Mouse (Mus musculus) midbrain, embryonic 11.5 days (tissue): ENCODE data around the gene Slc25a51. TPM values are rescaled to one million over a fixed set of nuclear protein-coding genes. Genes with fewer than 3 reads are reported as not detected.
A peak's percentile ranks its signal among the peaks of the same experiment; 100 is the strongest.

Experiments used
- ATAC-seq: fragments of 200-750 bp; cut with Nextera tagmentation; 2 replicates; pipeline ENCODE4 v1.8.0; 2017; ENCODE audit warnings: moderate TSS enrichment, moderate library complexity; ENCODE audit not compliant: low FRiP score
- DNase-seq: peaks from one replicate; pipeline ENCODE4 v3.0.0; 2015; ENCODE audit warnings: low spot score; ENCODE audit errors: missing footprints
- H3K27ac ChIP-seq: fragments of 300-500 bp; sonication (generic); 2 replicates; pipeline ENCODE4 v1.5.1; 2014; ENCODE audit warnings: low read depth, low read length
- H3K27me3 ChIP-seq: fragments of 300-500 bp; sonication (generic); 2 replicates; pipeline ENCODE4 v1.6.1; 2014; ENCODE audit warnings: mild to moderate bottlenecking, low read length, moderate library complexity, mixed read lengths; ENCODE audit not compliant: control insufficient read depth, insufficient read depth
- H3K36me3 ChIP-seq: fragments of 300-500 bp; sonication (generic); 2 replicates; pipeline ENCODE4 v1.6.1; 2014; ENCODE audit warnings: mild to moderate bottlenecking, low read length, moderate library complexity, mixed read lengths; ENCODE audit not compliant: control insufficient read depth, insufficient read depth
- H3K4me1 ChIP-seq: fragments of 300-500 bp; sonication (generic); 2 replicates; pipeline ENCODE4 v1.6.1; 2014; ENCODE audit warnings: low read length; ENCODE audit not compliant: control insufficient read depth, insufficient read depth
- H3K4me2 ChIP-seq: fragments of 300-500 bp; sonication (generic); 2 replicates; pipeline ENCODE4 v1.6.1; 2014; ENCODE audit warnings: mild to moderate bottlenecking, moderate library complexity
- H3K4me3 ChIP-seq: fragments of 300-500 bp; sonication (generic); 2 replicates; pipeline ENCODE4 v1.5.1; 2014; ENCODE audit warnings: low read depth, low read length
- H3K9ac ChIP-seq: fragments of 300-500 bp; sonication (generic); 2 replicates; pipeline ENCODE4 v1.6.1; 2014; ENCODE audit warnings: low read length
- H3K9me3 ChIP-seq: fragments of 300-500 bp; sonication (generic); 2 replicates; pipeline ENCODE4 v1.6.1; 2016; ENCODE audit warnings: low read length; ENCODE audit not compliant: control insufficient read depth
- WGBS: fragments of 180-500 bp; shearing (Covaris S2); extraction: QIAGEN DNeasy Blood & Tissue Kit; methylation state at CpG from one replicate; pipeline ENCODE4 v1.1.7; 2014; 5-methylcytosine and 5-hydroxymethylcytosine counted together
- polyA plus RNA-seq: library from polyadenylated mRNA; unstranded; fragments of >200 nt; fragmentation: Nextera tagmentation; extraction: Ambion mirVana; gene quantifications from 2 replicates; pipeline ENCODE4 v1.2.1, GENCODE M21; 2014

Gene Slc25a51
- polyA plus RNA-seq, 1 experiment from 2014 or later, result 63.4 TPM

DNA sequence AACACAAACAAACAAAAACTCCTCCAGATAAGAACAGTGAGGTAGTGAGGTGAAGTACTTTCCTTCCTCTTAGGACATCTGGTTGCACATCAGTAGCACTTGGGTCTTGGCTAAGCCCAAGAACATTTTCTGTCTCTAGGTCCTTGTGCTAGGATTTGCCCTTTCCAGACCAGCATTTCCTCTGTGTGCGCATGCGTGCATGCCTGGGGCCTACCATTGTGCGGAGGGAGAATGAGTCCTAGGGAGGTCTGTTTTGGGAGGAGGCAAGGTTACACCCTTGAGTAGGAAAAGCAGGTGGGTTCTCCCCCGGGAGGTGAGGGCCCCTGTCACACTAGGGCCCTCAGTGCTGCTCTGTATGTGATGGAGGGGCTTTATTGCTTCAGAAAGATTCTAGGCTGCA lies 10.5 kb upstream of the Slc25a51 start:
- DNase-seq, result no peak
- WGBS, result 77% methylated on average over 4 of the region's 4 CpGs
- no peak overlapping the region for H3K27ac ChIP-seq

GRCm38 (mm10) chr4:45418229-45418950 lies 9.8 kb upstream of the Slc25a51 start:
- Histone ChIP-seq H3K4me1 (no peaks in the 10 kb centered on the region), H3K36me3 (no peaks in the 10 kb centered on the region), H3K27ac (no peak overlapping the region), H3K4me3 (no peak overlapping the region), H3K9ac (no peak overlapping the region), H3K27me3 (no peaks in the 10 kb centered on the region; the same call in none of the 2 replicates), H3K9me3 (no peaks in the 10 kb centered on the region), H3K4me2 (no peak overlapping the region)
- DNase-seq, result peak; percentile 97
- 23% methylated on average over 11 of the region's 11 CpGs for WGBS
- ATAC-seq, result peak; percentile 40

More for the DNA sequence above, 10.5 kb upstream of the Slc25a51 start:
- peaks cover 3% of the 10 kb centered on the region for H3K4me1 ChIP-seq
- H3K27me3 ChIP-seq, result no peaks in the 10 kb centered on the region; the same call in 1 of the 2 replicates
- H3K9me3 ChIP-seq, result no peaks in the 10 kb centered on the region
- no peak overlapping the region for H3K9ac ChIP-seq
- H3K4me2 ChIP-seq, result no peak overlapping the region
- no peaks in the 10 kb centered on the region for H3K36me3 ChIP-seq
- H3K4me3 ChIP-seq, result no peak overlapping the region
- ATAC-seq, result no peak

- H3K27me3 ChIP-seq, result no peaks in the 10 kb centered on the region; the same call in none of the 2 replicates
- 68% methylated on average over 7 of the region's 7 CpGs for WGBS
- no peak overlapping the region for H3K27ac ChIP-seq
- H3K36me3 ChIP-seq, result no peaks in the 10 kb centered on the region
- H3K4me3 ChIP-seq, result no peak overlapping the region
- DNase-seq (no peak), ATAC-seq (no peak)
- no peaks in the 10 kb centered on the region for H3K4me1 ChIP-seq
- no peak overlapping the region for H3K4me2 ChIP-seq
- H3K9ac ChIP-seq, result no peak overlapping the region
- no peaks in the 10 kb centered on the region for H3K9me3 ChIP-seq
Measured at GRCm38 (mm10) chr4:45416314-45416713, 7.7 kb upstream of the Slc25a51 start.

DNA sequence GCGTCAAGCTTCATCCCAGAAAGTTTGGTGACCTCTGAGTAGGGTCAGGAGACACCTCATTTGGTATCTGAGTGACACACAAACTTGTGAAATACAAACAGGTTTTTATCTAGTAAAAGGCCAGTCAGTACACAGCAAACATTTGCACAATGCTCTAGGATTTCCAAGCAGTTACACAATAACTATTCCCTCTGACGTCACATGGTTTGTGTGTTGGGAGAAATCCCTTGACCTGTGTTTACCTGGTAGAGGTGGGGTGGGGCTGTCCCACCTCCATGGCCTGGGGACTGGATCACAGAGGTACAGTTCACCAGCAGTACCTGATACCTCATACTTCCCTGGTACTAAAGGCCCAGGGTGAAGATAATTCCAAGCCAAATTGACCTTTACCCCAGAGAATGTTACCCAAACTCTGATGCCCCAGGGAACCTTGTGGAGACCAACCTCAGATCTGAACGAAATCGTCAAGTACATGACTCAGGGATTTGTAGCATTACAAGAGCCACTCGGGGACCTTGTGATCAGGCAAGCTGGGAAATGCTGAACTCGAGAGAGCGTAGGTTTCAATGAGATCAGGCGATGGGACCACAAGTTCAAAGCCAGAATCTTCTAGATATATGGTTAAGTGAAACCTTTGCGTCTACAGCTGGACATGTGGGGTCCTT lies 5.2 kb upstream of the Slc25a51 start:
- H3K9me3 ChIP-seq, result no peaks in the 10 kb centered on the region
- H3K4me2 ChIP-seq, result no peak overlapping the region
- no peak overlapping the region for H3K9ac ChIP-seq
- no peak overlapping the region for H3K4me3 ChIP-seq
- DNase-seq (no peak), ATAC-seq (no peak)
- WGBS, result 81% methylated on average over 9 of the region's 9 CpGs
- H3K36me3 ChIP-seq, result no peaks in the 10 kb centered on the region
- no peak overlapping the region for H3K27ac ChIP-seq
- H3K4me1 ChIP-seq, result peaks cover 4% of the 10 kb centered on the region; the same call in 1 of the 2 replicates
- H3K27me3 ChIP-seq, result no peaks in the 10 kb centered on the region; the same call in none of the 2 replicates

DNA sequence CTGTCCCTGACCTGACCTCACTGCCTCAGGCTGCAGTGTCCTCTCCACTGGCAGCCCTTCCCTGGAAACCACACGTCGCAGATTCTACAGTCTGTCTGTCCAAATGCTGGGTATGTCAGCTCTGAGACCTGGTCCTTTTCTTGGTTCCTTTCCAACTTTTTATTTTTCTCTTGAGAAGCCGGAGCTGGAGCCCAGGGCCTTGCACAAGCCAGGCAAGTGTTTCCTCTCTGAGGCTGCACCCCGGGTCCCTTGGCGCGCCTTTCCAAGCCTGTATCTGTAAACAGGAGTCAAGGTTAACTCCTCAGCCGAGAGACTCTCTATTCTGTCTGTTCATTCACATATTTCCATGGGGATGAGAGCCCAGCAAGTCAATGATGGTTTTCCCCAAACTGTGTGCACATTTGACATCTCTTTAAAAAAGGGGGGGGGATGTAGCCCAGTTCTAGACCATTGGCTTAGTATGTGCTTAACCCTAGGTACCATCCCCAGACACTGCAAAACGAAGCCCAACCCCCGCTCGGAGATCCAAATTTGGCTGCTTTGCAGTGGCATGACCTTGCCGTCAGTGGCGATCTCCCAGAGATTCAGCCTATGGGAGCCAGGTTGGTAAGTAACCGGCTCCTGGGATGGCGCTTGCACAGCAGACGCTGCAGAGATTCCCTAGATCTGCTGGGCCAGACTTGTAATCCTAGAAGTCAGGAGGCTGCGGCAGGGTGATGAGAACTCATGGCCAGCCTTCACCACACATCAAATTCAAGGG lies 4.0 kb upstream of the Slc25a51 start:
- Histone ChIP-seq H3K4me2 (no peak overlapping the region), H3K4me3 (no peak overlapping the region), H3K27me3 (no peaks in the 10 kb centered on the region; the same call in none of the 2 replicates), H3K27ac (no peak overlapping the region), H3K4me1 (peaks cover 4% of the 10 kb centered on the region; the same call in 1 of the 2 replicates), H3K9ac (no peak overlapping the region), H3K36me3 (no peaks in the 10 kb centered on the region), H3K9me3 (no peaks in the 10 kb centered on the region)
- ATAC-seq, result no peak
- no peak for DNase-seq
- WGBS, result 74% methylated on average over 16 of the region's 16 CpGs

DNA sequence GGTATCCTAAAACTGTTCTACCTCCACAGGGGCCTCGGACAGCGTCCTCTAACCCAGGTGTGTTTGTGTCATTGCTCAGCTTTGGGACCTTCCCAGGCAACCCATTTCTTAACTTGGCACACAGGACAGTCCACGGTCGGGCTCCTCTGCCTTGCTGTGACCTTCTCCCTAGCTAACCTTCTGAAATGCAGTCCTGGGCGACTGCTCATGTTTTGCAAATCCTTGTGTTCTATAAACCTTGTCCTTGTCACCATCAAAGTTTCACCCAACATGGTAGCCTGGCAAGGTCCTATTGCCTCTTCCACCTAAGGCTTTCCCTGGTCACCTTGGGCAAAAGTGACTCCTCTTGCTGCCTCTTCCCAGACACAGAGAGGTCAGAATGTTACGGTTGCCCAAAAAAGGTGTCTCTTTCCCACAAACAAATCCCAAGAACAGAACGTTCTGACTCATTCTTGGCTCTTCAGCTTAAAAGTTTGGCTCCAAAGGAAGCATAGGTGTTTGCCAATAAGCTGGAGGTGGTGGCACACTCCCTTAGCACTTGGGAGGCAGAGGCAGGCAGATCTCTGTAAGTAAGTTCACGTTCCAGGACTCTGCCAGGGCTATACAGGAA lies 2.7 kb upstream of the Slc25a51 start:
- H3K27ac ChIP-seq, result no peak overlapping the region
- H3K36me3 ChIP-seq, result no peaks in the 10 kb centered on the region
- H3K4me3 ChIP-seq, result no peak overlapping the region
- WGBS, result 83% methylated on average over 8 of the region's 8 CpGs
- DNase-seq, result peak; percentile 69
- no peaks in the 10 kb centered on the region for H3K9me3 ChIP-seq
- H3K27me3 ChIP-seq, result no peaks in the 10 kb centered on the region; the same call in none of the 2 replicates
- no peak overlapping the region for H3K4me2 ChIP-seq
- peaks cover 9% of the 10 kb centered on the region; the same call in 1 of the 2 replicates for H3K4me1 ChIP-seq
- no peak for ATAC-seq
- no peak overlapping the region for H3K9ac ChIP-seq

DNA sequence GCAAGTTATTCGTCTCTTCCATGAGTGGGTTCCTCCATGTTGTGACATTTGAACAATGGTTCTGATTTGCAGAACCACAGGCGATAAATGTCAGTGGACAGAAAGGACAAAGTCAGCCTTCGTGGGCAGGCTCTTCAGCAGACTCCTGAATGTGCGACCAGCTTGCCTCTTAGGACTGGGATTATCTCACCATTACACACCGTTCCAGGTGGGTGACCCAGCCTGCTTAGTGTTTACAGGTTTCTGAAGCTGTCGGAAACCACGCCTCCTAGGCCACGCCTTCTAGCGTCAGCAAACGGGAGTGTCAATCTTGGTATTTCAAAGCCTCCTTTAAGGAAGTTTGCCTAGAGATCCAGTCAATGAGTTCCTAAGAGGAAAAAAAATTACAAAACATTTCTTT lies 704 bp upstream of the Slc25a51 start:
- peak overlapping the region; percentile 96 for H3K9ac ChIP-seq
- H3K9me3 ChIP-seq, result no peaks in the 10 kb centered on the region
- 2% methylated on average over 10 of the region's 10 CpGs for WGBS
- H3K4me1 ChIP-seq, result peaks cover 9% of the 10 kb centered on the region; the same call in 1 of the 2 replicates
- peak overlapping the region; percentile 81 for H3K4me2 ChIP-seq
- H3K36me3 ChIP-seq, result no peaks in the 10 kb centered on the region; the same call in 1 of the 2 replicates
- DNase-seq (peak; percentile 94), ATAC-seq (0 out of 2 replicates have a peak, but pooled peaks have one; percentile 19)
- no peak overlapping the region for H3K27ac ChIP-seq
- no peaks in the 10 kb centered on the region; the same call in 1 of the 2 replicates for H3K27me3 ChIP-seq
- H3K4me3 ChIP-seq, result peak overlapping the region; percentile 95

GRCm38 (mm10) chr4:45407703-45408334 lies 747 bp downstream of the Slc25a51 start:
- ATAC-seq, result peak; percentile 14; the same call in 1 of the 2 replicates
- Histone ChIP-seq H3K27ac (peak overlapping the region; percentile 83), H3K9ac (peak overlapping the region; percentile 96), H3K4me1 (peaks cover 9% of the 10 kb centered on the region; the same call in 1 of the 2 replicates), H3K4me3 (peak overlapping the region; percentile 95), H3K36me3 (peaks cover 9% of the 10 kb centered on the region; the same call in 1 of the 2 replicates), H3K27me3 (no peaks in the 10 kb centered on the region), H3K9me3 (no peaks in the 10 kb centered on the region), H3K4me2 (peak overlapping the region; percentile 81)
- WGBS, result 1% methylated on average over 19 of the region's 19 CpGs
- DNase-seq, result peak; percentile 95
